Mouse (Mus musculus) layer of hippocampus, postnatal 14 days (tissue): ENCODE results near the gene Psip1. TPM values are rescaled to one million over a fixed set of nuclear protein-coding genes. Genes with fewer than 3 reads are reported as not detected.
"Not testable (repeated sequence)": the region's sequence is repeated elsewhere in the genome, so short reads cannot be mapped to it uniquely, and the experiment has no call there.

Source experiments
- DNase-seq, 2 experiments: peaks; one replicate each; pipeline ENCODE4 v3.0.0; 2021 to 2022; ENCODE audit warnings: low spot score in 2 of 2, mixed read lengths in 1 of 2
- total RNA-seq, 2 experiments: library from RNA; stranded (reverse); gene quantifications; 2 replicates each; pipeline ENCODE4 v1.2.3; 2021

The Psip1 gene
- total RNA-seq, 2 experiments from 2014 or later = 198 to 203 TPM

- DNase-seq = no peak
These were observed 24.8 kb upstream of the Psip1 start for GRCm38 (mm10) chr4:83511083-83511482.

GRCm38 (mm10) chr4:83509600-83509999, 23.3 kb upstream of the Psip1 start:
- no peak for DNase-seq

GRCm38 (mm10) chr4:83501037-83501430, 14.8 kb upstream of the Psip1 start:
- DNase-seq = no peak

DNA sequence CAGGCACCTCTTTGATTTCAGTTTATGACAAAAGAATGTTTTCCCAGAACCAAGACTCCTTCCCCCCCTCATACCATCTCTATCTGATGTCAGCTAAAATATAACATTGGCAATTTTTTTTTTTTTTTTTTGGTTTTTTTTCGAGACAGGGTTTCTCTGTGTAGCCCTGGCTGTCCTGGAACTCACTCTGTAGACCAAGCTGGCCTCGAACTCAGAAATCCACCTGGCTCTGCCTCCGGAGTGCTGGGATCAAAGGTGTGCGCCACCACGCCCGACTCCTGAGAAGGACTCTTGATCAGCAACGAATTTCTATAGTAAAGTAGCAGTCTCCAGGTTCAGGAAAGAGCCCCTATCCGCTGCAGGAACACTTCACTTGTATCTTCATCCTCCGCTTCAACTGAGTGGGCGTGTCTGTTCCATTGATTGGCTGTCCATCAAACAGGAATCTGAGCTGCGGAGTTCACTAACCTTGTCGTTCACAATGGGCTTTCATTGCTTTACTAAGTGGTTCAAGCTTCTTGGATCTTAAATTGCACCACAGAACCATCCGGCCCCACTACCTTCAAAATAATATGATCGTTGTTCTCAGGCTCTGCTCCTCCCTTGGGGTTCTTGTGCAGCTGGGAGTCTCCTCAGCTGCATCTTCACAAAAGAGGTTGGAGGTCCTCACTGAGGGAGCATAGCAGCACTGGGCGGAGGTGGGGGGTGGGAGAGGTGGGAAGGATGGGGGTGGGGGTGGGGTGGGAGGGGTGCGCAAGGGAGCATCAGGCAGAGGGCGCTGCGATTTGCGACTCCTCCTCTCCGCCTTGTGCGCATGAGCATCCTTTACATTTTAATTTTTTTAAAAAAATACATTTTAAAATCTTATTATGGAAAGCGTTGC, 14.1 kb upstream of the Psip1 start:
- peak in 1 of 2 experiments; percentile 21 for DNase-seq

- DNase-seq = not testable (repeated sequence)
These were observed 10.8 kb upstream of the Psip1 start for GRCm38 (mm10) chr4:83497013-83497412.

DNA sequence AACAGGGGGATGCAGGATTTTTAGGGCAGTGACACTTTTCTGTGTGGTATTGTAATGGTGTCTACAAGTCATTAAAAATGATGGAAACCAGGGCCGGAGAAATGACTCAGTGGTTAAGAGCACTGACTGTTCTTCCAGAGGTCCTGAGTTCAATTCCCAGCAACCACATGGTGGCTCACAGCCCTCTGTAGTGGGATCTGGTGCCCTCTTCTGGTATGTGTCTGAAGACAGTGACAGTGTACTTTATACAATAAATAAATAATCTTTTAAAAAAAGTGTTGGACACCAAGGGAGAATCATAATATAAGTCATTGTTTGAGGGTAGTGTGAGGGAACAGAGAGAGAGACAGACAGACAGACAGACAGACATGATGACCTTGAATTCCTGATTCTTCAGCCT, 6.9 kb upstream of the Psip1 start:
- no peak for DNase-seq

DNA sequence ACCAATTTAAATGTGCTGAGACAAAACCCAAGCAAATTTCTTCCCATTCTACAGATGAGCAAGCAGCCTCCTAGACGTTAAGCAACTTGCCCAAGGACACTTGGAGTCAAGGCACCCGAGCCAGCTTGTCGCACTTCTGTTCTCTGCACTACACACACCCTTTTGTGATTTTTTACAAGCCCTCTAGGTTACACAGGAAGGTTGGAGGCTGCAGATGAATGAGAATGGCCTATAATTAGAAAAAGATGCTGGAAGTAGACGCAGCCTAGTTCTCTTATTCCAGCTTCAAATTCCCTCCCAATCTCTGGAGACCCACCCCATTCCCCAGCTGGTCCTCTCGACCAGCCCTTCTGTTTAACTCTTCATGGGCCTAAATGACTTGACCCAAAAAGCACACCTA, 2.9 kb upstream of the Psip1 start:
- DNase-seq = no peak

DNA sequence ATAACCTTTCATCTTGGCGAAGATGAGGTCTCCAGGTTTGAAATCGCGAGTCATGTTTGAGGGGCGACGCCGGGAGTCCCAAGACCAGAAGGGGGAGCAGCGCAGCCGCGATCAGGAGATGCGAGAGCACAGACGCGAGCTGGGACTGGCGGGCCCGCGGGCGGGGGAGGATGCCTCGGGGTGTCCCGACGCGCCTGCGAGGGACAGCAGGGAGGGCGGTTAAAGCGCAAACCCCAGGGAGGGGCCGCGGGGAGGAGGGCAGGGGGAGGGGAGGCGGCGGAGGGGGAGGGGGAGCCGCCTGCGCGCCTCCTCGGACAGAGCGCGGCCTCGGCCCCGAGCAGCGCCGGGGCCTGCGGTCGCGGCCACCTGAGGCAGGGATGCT, 533 bp downstream of the Psip1 start:
- DNase-seq = peak; percentile 86 to 89

DNA sequence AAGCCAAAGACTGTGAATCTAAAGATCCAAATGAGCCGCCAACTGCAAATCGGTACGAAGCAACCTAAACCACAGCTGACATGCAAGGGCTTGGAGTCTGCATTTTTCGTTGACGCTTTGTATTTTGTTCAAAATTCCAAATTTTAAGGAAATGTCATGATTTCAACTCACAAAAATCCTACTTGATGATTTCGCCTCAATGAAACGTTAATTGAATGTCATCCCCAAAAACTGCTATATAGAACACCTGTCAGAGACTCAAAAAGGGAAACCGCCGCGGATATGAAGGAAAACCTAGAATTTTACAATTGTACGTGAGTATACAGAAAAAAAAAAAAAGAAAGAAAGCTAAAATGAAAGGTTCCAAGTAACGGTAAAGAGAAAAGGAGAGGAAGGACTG, 1.0 kb downstream of the Psip1 start:
- no peak for DNase-seq

DNA sequence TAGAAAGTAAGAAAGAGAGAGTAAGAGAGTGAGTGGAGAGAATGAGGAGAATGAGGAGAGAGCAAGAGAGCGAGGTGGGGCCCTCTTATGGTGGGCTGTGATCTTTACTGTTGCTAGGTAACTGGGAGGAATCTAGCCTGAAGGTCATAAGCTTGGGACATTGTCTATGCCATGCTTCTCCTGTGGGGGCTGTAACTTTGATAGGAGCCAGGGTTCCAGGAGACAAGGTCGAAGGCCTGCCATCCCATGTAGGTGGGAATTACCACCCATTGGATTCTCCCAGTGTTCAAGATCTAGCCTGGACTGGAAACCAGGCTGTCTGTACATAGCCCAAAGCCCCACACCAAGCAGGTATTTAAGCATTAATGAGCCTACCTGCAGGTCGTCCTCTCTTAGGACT, 18.1 kb downstream of the Psip1 start:
- no peak for DNase-seq

DNA sequence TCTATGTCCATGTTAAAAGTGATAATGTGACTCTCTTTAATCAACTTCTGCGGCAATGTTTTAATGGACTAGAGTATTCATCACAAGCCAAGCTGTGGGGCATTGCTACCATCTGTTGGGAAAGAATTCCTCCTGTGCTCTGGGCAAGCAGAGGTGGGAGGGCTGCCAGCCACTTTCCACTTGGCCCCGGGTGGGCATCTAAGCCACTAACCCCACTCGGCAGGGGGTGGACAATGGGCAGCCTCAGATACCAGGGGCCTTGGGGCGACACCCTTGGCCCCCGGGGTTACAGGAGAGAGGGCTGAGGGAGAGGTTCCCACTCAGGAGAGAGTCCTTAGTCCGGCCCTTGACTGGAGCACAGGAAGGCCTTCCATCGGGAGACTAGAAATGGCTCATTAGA, 18.6 kb downstream of the Psip1 start:
- DNase-seq = peak in 1 of 2 experiments; percentile 25

GRCm38 (mm10) chr4:83464827-83465226, 21.4 kb downstream of the Psip1 start:
- no peak for DNase-seq

- DNase-seq = no peak
These were observed 26.2 kb downstream of the Psip1 start for GRCm38 (mm10) chr4:83460106-83460505.

DNA sequence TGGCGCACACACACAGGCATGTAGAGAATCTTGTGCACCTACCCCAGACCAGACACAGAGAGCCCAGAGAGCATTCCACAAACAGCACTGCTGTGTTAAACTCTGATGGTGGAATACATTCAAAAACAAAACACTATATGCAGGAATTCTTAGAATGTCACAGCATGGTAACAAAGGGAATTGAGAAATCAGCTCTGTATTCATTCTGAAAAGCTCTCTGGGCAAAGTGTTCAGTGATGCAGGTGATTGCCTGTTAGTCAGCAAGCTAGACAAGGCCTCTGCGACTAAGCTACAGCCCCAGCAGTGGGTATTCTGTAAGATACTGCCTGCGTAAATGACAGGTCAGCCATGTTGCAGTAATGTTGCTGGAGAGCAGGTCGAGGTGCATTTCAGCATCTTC, 35.5 kb downstream of the Psip1 start:
- no peak for DNase-seq

- no peak for DNase-seq
These were observed 45.2 kb downstream of the Psip1 start for GRCm38 (mm10) chr4:83441050-83441449.

- DNase-seq = no peak
These were observed 47.2 kb downstream of the Psip1 start for GRCm38 (mm10) chr4:83439045-83439444.

GRCm38 (mm10) chr4:83438116-83438515, 48.1 kb downstream of the Psip1 start:
- DNase-seq = no peak

DNA sequence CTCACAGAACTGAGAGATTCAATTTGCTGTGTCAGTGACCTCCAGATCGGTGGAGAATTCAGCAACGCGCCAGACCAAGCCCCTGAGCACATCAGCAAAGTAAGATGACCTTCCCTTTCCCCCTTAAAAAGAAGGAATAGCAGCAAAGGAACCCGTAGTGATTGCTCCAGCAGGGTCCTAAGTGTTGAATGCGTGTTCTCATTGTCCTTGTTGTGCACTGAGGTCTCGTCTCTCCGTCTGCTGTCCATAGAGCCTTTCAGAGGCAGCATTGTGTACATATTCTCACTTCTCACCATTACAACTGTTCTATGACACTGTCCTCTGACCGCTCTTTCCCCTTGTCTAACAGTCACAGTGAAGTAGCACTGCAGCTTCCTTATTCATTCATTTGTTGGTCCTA, 49.9 kb downstream of the Psip1 start:
- DNase-seq = no peak

- no peak for DNase-seq
These were observed 53.4 kb downstream of the Psip1 start for GRCm38 (mm10) chr4:83432901-83433300.

GRCm38 (mm10) chr4:83431950-83432349, 54.3 kb downstream of the Psip1 start:
- no peak for DNase-seq

GRCm38 (mm10) chr4:83428845-83429244, 57.4 kb downstream of the Psip1 start:
- DNase-seq = no peak

GRCm38 (mm10) chr4:83427696-83428095, 58.6 kb downstream of the Psip1 start:
- DNase-seq = no peak

- DNase-seq = no peak
These were observed 59.1 kb downstream of the Psip1 start for GRCm38 (mm10) chr4:83427141-83427540.
